Mouse (Mus musculus) heart, adult 2 months (tissue): Measurements from ENCODE around the gene Cmbl. TPM values are rescaled to one million over a fixed set of nuclear protein-coding genes. Genes with fewer than 3 reads are reported as not detected.

ENCODE experiments used
- DNase-seq, 2 experiments: peaks; one replicate each; pipeline ENCODE4 v3.0.0; 2021
- H3K27ac ChIP-seq: fragments of 200-600 bp; 2 replicates; pipeline ENCODE4 v1.8.1; 2022
- H3K27me3 ChIP-seq: fragments of 200-500 bp; 2 replicates; pipeline ENCODE4 v1.6.1; 2012; ENCODE audit warnings: mild to moderate bottlenecking, low read length, inconsistent platforms, mixed read lengths; ENCODE audit not compliant: control insufficient read depth, insufficient read depth
- H3K36me3 ChIP-seq: fragments of 200-500 bp; 2 replicates; pipeline ENCODE4 v1.6.1; 2012; ENCODE audit warnings: low read length, inconsistent platforms; ENCODE audit not compliant: control insufficient read depth, insufficient read depth
- H3K4me1 ChIP-seq: fragments of 200-500 bp; 2 replicates; pipeline ENCODE4 v1.6.1; 2011; ENCODE audit warnings: low read length; ENCODE audit not compliant: control insufficient read depth, insufficient read depth
- H3K4me3 ChIP-seq: fragments of 200-600 bp; 2 replicates; pipeline ENCODE4 v1.8.1; 2022
- H3K79me2 ChIP-seq: fragments of 200-500 bp; replicated peaks from 2 replicates; pipeline ENCODE4 v1.6.1; 2012; ENCODE audit warnings: mild to moderate bottlenecking, inconsistent platforms, low read length, moderate library complexity, mixed read lengths; ENCODE audit not compliant: control insufficient read depth, insufficient read depth
- H3K9ac ChIP-seq: fragments of 200-500 bp; 2 replicates; pipeline ENCODE4 v1.6.1; 2012; ENCODE audit warnings: low read depth, mild to moderate bottlenecking, control low read depth, inconsistent platforms, low read length, mixed read lengths
- CTCF ChIP-seq: fragments of 200-600 bp; IDR thresholded peaks from 2 replicates; pipeline ENCODE4 v1.8.1; 2022; ENCODE audit warnings: antibody characterized with exemption, mild to moderate bottlenecking, moderate library complexity
- EP300 ChIP-seq: fragments of 200-500 bp; IDR thresholded peaks from 2 replicates; pipeline ENCODE4 v1.6.1; 2011; ENCODE audit warnings: low read depth, low read length, control low read depth; ENCODE audit not compliant: insufficient read depth
- POLR2A ChIP-seq: fragments of 200-500 bp; IDR thresholded peaks from 2 replicates; pipeline ENCODE4 v1.6.1; 2011; ENCODE audit warnings: mild to moderate bottlenecking, low read depth, low read length, control low read depth; ENCODE audit not compliant: insufficient read depth
- WGBS: fragments of 180-500 bp; shearing (Covaris S2); methylation state at CpG from one replicate; pipeline ENCODE4 v1.1.7; 2018; 5-methylcytosine and 5-hydroxymethylcytosine counted together
- intact Hi-C: fragments of 180-260 bp; cut with DNase I; formaldehyde crosslinking; loops from one replicate; pipeline ENCODE4 v1.15.1; 2025
- polyA plus RNA-seq: library from polyadenylated mRNA; depleted of rRNA; stranded (reverse); fragments of >200 nt; gene quantifications from 2 replicates; pipeline ENCODE4 v1.2.3, GENCODE M21; 2012
- total RNA-seq, 2 experiments: library from RNA; stranded (reverse); gene quantifications; 2 replicates each; pipeline ENCODE4 v1.2.3; 2021

Gene Cmbl
- total and polyA plus RNA-seq, 3 experiments, result 27.1 to 49.6 (median 30.7) TPM

DNA sequence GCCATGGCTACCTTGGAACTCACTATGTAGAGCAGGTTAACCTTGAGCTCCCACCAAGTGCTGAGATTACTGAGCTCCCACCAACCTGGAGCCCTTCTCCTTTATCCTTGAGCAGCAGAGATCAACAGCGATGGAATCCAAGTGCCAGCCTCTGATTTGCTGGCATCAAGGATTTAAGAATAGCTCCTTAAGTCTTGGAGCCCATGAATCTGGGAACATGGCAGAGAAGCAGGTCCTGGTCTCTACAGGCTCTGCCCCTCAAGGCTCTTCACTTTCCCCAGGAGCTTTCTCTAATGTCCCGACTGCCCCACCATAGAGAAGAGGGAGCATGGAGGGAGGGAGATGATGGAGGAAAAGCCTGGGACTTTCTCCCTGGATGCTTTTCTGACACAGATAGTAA lies 27.5 kb upstream of the Cmbl start:
- no peaks in the 10 kb centered on the region for H3K4me1 ChIP-seq
- H3K27me3 ChIP-seq, result no peaks in the 10 kb centered on the region
- no peaks in the 10 kb centered on the region for H3K79me2 ChIP-seq
- no peak overlapping the region for H3K4me3 ChIP-seq
- no peaks in the 10 kb centered on the region for H3K36me3 ChIP-seq
- intact Hi-C loops, result loop anchor here (10.0 kb wide), 1 partner anchor 313 kb away; the partner anchor contains the start of gene Dap
- H3K27ac ChIP-seq, result no peak overlapping the region
- no peak for DNase-seq
- TF ChIP-seq EP300 (no peak), POLR2A (no peak), CTCF (no peak)
- 94% methylated on average over 2 of the region's 2 CpGs for WGBS
- H3K9ac ChIP-seq, result no peak overlapping the region

DNA sequence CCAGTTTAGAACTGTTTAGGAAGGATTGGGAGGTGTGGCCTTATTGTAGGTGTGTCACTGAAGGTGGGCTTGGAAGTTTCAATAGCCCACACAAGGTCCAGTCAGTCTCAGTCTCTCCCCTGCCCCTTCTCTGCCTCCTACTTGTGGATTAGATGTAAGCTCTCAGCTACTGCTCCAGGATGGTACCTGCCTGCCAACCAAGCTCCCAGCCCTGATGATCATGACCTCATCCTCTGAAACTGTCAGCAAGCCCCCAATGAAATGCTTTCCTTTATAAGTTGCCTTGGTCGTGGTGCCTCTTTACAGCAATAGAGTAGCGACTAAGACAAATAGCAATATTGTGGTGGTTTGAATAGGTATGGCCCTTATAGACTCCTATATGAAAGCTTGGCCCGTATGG lies 26.8 kb upstream of the Cmbl start:
- TF ChIP-seq POLR2A, result no peak
- no peak for TF ChIP-seq EP300
- TF ChIP-seq CTCF, result no peak
- WGBS, result 90% methylated on average over 3 of the region's 3 CpGs
- no peaks in the 10 kb centered on the region for H3K79me2 ChIP-seq
- no peak overlapping the region for H3K4me3 ChIP-seq
- intact Hi-C loops, result loop anchor here (10.0 kb wide), 1 partner anchor 314 kb away; the partner anchor contains the start of gene Dap
- no peaks in the 10 kb centered on the region for H3K36me3 ChIP-seq
- no peak overlapping the region for H3K27ac ChIP-seq
- H3K9ac ChIP-seq, result no peak overlapping the region
- no peaks in the 10 kb centered on the region for H3K4me1 ChIP-seq
- no peak for DNase-seq
- no peaks in the 10 kb centered on the region for H3K27me3 ChIP-seq

DNA sequence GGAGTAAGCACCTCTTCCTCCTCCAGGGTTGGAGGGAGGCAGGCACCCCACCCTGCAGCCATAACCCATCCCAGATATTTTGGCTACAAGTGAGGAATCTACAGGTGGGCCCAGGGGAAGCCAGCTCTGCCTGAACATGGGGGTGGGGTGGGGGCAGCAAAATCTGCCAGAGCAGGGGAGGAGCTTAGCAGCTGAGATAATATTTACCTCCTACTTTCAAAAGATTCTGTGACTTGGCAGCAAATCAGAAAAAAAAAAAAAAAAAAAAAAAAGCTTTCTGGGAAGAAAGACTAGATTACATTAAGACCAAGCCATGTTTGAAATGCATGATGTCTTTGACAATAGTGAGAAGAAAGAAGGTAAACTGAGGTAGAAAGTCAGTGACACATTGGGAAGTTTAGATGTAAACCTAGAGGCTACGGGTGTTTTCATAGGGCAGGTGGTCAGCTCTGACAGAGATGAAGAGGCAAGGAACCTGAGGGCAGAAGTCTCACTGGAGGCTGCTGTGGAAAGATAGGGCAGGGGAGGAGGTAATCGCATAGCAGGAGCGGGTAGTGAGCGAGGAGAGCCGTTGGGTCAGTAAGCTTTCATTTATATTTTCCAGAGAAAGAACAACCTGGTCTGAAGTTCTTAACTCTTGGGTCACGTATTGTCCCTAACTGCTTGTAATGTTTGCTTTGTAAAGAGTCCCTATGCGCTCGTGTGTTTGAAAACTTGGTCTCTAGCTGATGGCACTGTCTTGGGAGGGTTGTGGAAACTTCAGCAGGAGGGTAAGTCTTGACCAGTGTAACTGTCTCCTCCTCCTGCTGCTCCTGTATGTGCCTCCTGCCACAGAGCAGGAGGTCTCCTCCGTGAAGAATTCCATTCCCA lies 25.3 kb upstream of the Cmbl start:
- no peak for DNase-seq
- Histone ChIP-seq H3K27me3 (no peaks in the 10 kb centered on the region), H3K4me1 (no peaks in the 10 kb centered on the region), H3K9ac (no peak overlapping the region), H3K36me3 (no peaks in the 10 kb centered on the region), H3K79me2 (no peaks in the 10 kb centered on the region), H3K27ac (no peak overlapping the region), H3K4me3 (no peak overlapping the region)
- 57% methylated on average over 9 of the region's 9 CpGs for WGBS
- intact Hi-C loops, result loop anchor here (10.0 kb wide), 1 partner anchor 315 kb away; the partner anchor contains the start of gene Dap
- TF ChIP-seq POLR2A, result no peak
- no peak for TF ChIP-seq CTCF
- no peak for TF ChIP-seq EP300

DNA sequence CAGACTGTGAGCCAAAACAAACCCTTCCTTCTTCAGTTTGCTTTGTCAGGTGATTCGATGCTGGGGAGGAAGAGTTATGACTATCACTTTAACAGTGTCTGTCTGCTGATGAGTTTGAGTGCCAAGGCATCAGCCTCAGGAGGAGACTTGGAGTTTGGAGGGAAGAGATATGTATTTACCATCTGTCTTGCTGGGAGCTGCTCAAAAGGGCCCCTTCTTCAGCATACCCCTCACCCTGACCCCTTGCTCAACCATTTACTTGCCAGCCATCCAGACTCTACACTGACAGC lies 24.7 kb upstream of the Cmbl start:
- Histone ChIP-seq H3K9ac (no peak overlapping the region), H3K36me3 (no peaks in the 10 kb centered on the region), H3K4me1 (peaks cover 1% of the 10 kb centered on the region; the same call in 1 of the 2 replicates), H3K4me3 (no peak overlapping the region), H3K27me3 (no peaks in the 10 kb centered on the region), H3K27ac (no peak overlapping the region), H3K79me2 (no peaks in the 10 kb centered on the region)
- WGBS, result 36% methylated on average over 1 of the region's 1 CpGs
- no peak for DNase-seq
- TF ChIP-seq POLR2A (no peak), EP300 (no peak), CTCF (no peak)
- intact Hi-C loops, result no loop called here

DNA sequence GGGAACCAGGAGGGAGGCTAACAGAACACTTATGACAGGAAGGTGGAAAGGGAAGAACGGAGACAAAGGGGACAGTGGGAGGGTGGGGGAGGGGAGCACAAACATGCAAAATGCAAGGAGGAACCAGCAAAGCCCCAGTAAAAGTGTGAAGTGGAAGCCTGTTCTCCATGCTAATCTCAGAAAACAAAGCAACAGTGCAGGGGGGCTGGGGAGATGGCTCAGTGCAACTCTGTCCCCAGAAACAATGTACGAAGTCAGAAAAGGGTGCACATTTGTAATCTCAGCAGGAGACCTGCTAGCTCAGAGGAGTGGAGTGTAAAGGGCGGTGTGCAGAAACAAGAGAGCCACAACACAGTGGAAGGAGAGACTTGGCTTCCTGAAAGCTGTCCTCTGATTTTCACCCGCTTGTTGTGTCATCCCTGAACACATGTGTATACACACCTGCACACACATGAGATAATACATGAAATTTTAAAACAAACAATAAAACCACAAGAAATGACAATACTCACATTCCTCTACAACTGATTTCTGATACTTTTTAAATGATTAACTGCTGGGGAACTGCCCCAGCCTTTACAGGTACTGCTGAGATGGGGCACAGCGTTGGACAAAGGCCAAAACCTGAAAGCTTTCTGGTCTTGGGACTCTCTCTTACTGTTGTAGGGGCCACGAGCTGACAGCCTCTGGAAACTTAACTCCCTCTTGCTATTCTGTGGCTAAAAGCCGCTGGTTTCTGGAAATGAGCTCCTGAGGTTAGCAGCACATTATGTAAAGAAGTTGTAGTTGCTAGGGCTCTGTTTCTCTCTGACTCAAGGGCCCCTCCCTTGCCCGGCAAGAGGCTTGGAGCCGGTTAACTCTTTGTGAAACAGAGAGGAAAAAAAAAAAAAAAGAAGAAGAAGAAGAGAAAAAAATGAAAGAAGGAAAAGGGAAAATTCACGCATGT lies 22.9 kb upstream of the Cmbl start:
- H3K4me1 ChIP-seq, result peaks cover 1% of the 10 kb centered on the region; the same call in 1 of the 2 replicates
- H3K9ac ChIP-seq, result no peak overlapping the region
- DNase-seq, result no peak
- WGBS, result 25% methylated on average over 10 of the region's 10 CpGs
- H3K27ac ChIP-seq, result peak overlapping the region; percentile 45; the same call in 1 of the 2 replicates
- TF ChIP-seq EP300, result no peak
- no peak for TF ChIP-seq CTCF
- TF ChIP-seq POLR2A, result no peak
- no peaks in the 10 kb centered on the region for H3K79me2 ChIP-seq
- intact Hi-C loops, result no loop called here
- no peak overlapping the region for H3K4me3 ChIP-seq
- H3K36me3 ChIP-seq, result no peaks in the 10 kb centered on the region
- H3K27me3 ChIP-seq, result no peaks in the 10 kb centered on the region
